Mouse (Mus musculus): Measurements from ENCODE around the gene Zfp536.
"Not testable (repeated sequence)": the region's sequence is repeated elsewhere in the genome, so short reads cannot be mapped to it uniquely, and the experiment has no call there.

Zfp536 gene

GRCm38 (mm10) chr7:37718671-37719402 lies 54.6 kb downstream of the Zfp536 start:
- ChIA-PET POLR2A (no interaction called here), CTCF (interaction anchor here in 1 of 4 experiments (0.6 kb wide), 1 partner anchor 216 kb away, joined by 3 read pairs; no protein-coding TSS in a partner anchor)

- ChIA-PET CTCF (interaction anchor here in 1 of 4 experiments (0.6 kb wide), 1 partner anchor 147 kb away, joined by 3 read pairs; no protein-coding TSS in a partner anchor), POLR2A (interaction anchor here in 1 of 4 experiments (1.3 kb wide), 1 partner anchor 14 kb away, joined by 3 read pairs; no protein-coding TSS in a partner anchor)
Measured at GRCm38 (mm10) chr7:37717071-37717470, 56.4 kb downstream of the Zfp536 start.

GRCm38 (mm10) chr7:37716626-37717025 lies 56.8 kb downstream of the Zfp536 start:
- CTCF ChIA-PET, result no interaction called here
- POLR2A ChIA-PET, result interaction anchor here in 1 of 4 experiments (1.3 kb wide), 1 partner anchor 14 kb away, joined by 3 read pairs; no protein-coding TSS in a partner anchor

GRCm38 (mm10) chr7:37704464-37704863 lies 69.0 kb downstream of the Zfp536 start:
- POLR2A ChIA-PET, result interaction anchor here in 1 of 4 experiments (1.2 kb wide), 1 partner anchor 9 kb away, joined by 3 read pairs; no protein-coding TSS in a partner anchor
- CTCF ChIA-PET, result interaction anchor here in 1 of 4 experiments (0.7 kb wide), 1 partner anchor 487 kb away, joined by 3 read pairs; no protein-coding TSS in a partner anchor

- CTCF ChIA-PET, POLR2A ChIA-PET: not testable (repeated sequence)
Measured at GRCm38 (mm10) chr7:37697378-37697777, 76.1 kb downstream of the Zfp536 start.

- POLR2A ChIA-PET, result interaction anchor here in 3 of 4 experiments (0.6 to 0.8 kb wide), 5 partner anchors 10 to 294 kb away, joined by 3 read pairs; no protein-coding TSS in a partner anchor
- CTCF ChIA-PET, result interaction anchor here in 1 of 4 experiments (0.6 kb wide), 1 partner anchor 100 kb away, joined by 3 read pairs; no protein-coding TSS in a partner anchor
Measured at GRCm38 (mm10) chr7:37695066-37695465, 78.4 kb downstream of the Zfp536 start.

- POLR2A ChIA-PET, result interaction anchor here in 1 of 4 experiments (0.6 kb wide), 1 partner anchor 252 kb away, joined by 6 read pairs; no protein-coding TSS in a partner anchor
Measured at GRCm38 (mm10) chr7:37690606-37691005, 82.8 kb downstream of the Zfp536 start.

GRCm38 (mm10) chr7:37689561-37690305 lies 83.7 kb downstream of the Zfp536 start:
- CTCF ChIA-PET, result no interaction called here

More at GRCm38 (mm10) chr7:37690606-37691005, 82.8 kb downstream of the Zfp536 start:
- CTCF ChIA-PET, result no interaction called here

GRCm38 (mm10) chr7:37689107-37689511 lies 84.3 kb downstream of the Zfp536 start:
- ChIA-PET POLR2A (no interaction called here), CTCF (interaction anchor here in 1 of 4 experiments (0.6 kb wide), 1 partner anchor 246 kb away, joined by 3 read pairs; no protein-coding TSS in a partner anchor)

More at GRCm38 (mm10) chr7:37689561-37690305, 83.7 kb downstream of the Zfp536 start:
- POLR2A ChIA-PET, result no interaction called here

- POLR2A ChIA-PET, result no interaction called here
Measured at GRCm38 (mm10) chr7:37686366-37686765, 87.1 kb downstream of the Zfp536 start.

GRCm38 (mm10) chr7:37685247-37685646 lies 88.2 kb downstream of the Zfp536 start:
- ChIA-PET POLR2A (no interaction called here), CTCF (no interaction called here)

More at GRCm38 (mm10) chr7:37686366-37686765, 87.1 kb downstream of the Zfp536 start:
- CTCF ChIA-PET, result no interaction called here

GRCm38 (mm10) chr7:37681335-37681734 lies 92.1 kb downstream of the Zfp536 start:
- POLR2A ChIA-PET, result no interaction called here
- CTCF ChIA-PET, result no interaction called here

- ChIA-PET POLR2A (interaction anchor here in 1 of 4 experiments (0.6 kb wide), 2 partner anchors 29 to 71 kb away, joined by 3 read pairs; no protein-coding TSS in a partner anchor), CTCF (no interaction called here)
Measured at GRCm38 (mm10) chr7:37663676-37664365, 109.6 kb downstream of the Zfp536 start.

- ChIA-PET CTCF (interaction anchor here in 1 of 4 experiments (1.5 kb wide), 1 partner anchor 287 kb away, joined by 3 read pairs; no protein-coding TSS in a partner anchor), POLR2A (interaction anchor here in 1 of 4 experiments (1.0 kb wide), 1 partner anchor 9 kb away, joined by 3 read pairs; no protein-coding TSS in a partner anchor)
Measured at GRCm38 (mm10) chr7:37648671-37649070, 124.8 kb downstream of the Zfp536 start.

- ChIA-PET POLR2A (interaction anchor here in 1 of 4 experiments (1.0 kb wide), 1 partner anchor 9 kb away, joined by 3 read pairs; no protein-coding TSS in a partner anchor), CTCF (no interaction called here)
Measured at GRCm38 (mm10) chr7:37647917-37648615, 125.4 kb downstream of the Zfp536 start.

- ChIA-PET POLR2A (interaction anchor here in 1 of 4 experiments (1.3 kb wide), 1 partner anchor 9 kb away, joined by 3 read pairs; no protein-coding TSS in a partner anchor), CTCF (interaction anchor here in 1 of 4 experiments (0.6 kb wide), 1 partner anchor 26 kb away, joined by 8 read pairs; no protein-coding TSS in a partner anchor)
Measured at GRCm38 (mm10) chr7:37639740-37640397, 133.6 kb downstream of the Zfp536 start.

GRCm38 (mm10) chr7:37634812-37635211 lies 138.6 kb downstream of the Zfp536 start:
- POLR2A ChIA-PET, result no interaction called here

GRCm38 (mm10) chr7:37630410-37630809 lies 143.0 kb downstream of the Zfp536 start:
- ChIA-PET POLR2A (no interaction called here), CTCF (no interaction called here)

More at GRCm38 (mm10) chr7:37634812-37635211, 138.6 kb downstream of the Zfp536 start:
- CTCF ChIA-PET, result interaction anchor here in 1 of 4 experiments (1.0 kb wide), 1 partner anchor 212 kb away, joined by 3 read pairs; no protein-coding TSS in a partner anchor

Data from embryonic stem cell, embryonic (primary cell).